16 mouse cellular contexts compared by ENCODE assay signal in genomic region chr6:38374271-38374670, GRCm38 (mm10).
"Had no signal": no experiment of that assay in that cellular context is flagged by ENCODE, and none has a peak within 500 bp of the region (broad histone marks: within the 10 kb centered on the region; RNA-seq: fewer than 3 reads in every experiment).

No protein-coding gene starts in this region.

- H3K27ac ChIP-seq: kidney, postnatal 0 days; layer of hippocampus, adult 2 months; limb, embryonic 13.5 days; liver, embryonic 14.5 days; midbrain, embryonic 15.5 days; neural tube, embryonic 13.5 days; stomach, embryonic 15.5 days had no signal

- H3K27me3 ChIP-seq: limb, embryonic 13.5 days; midbrain, embryonic 15.5 days; stomach, embryonic 15.5 days had no signal

- DNase-seq: kidney, adult 9 months; kidney, postnatal 4 days; left cerebral cortex, postnatal 4 days; lung, adult 18-20 months; lung, postnatal 4 days; right cerebral cortex, postnatal 25 days; spleen, adult 18-20 months; thymus, postnatal 36 days had no signal

- H3K4me1 ChIP-seq: limb, embryonic 13.5 days; midbrain, embryonic 15.5 days; neural tube, embryonic 13.5 days; stomach, embryonic 15.5 days had no signal

- H3K36me3 ChIP-seq: limb, embryonic 13.5 days; midbrain, embryonic 15.5 days; neural tube, embryonic 13.5 days; stomach, embryonic 15.5 days had no signal

- H3K4me3 ChIP-seq: layer of hippocampus, adult 2 months; limb, embryonic 13.5 days; megakaryocyte, embryonic 14.5 days; midbrain, embryonic 15.5 days; neural tube, embryonic 13.5 days; stomach, embryonic 15.5 days had no signal
